12 mouse cellular contexts compared by ENCODE assay signal in genomic region chr17:28279236-28279635, GRCm38 (mm10). TPM values are rescaled to one million over a fixed set of nuclear protein-coding genes. Genes with fewer than 3 reads are reported as not detected.
DNase-seq lines count a peak whose midpoint lies in the region; ATAC-seq and TF ChIP-seq lines count a peak whose summit lies in the region.
"Had no signal": no experiment of that assay in that cellular context is flagged by ENCODE, and none has a peak within 500 bp of the region (broad histone marks: within the 10 kb centered on the region; RNA-seq: fewer than 3 reads in every experiment).

No protein-coding gene starts in this region.

- peaks cover 13% of the 10 kb centered on the region for H3K4me1 ChIP-seq in lung, embryonic 14.5 days (ENCODE audit: insufficient read depth)
- H3K4me1 ChIP-seq in forebrain, embryonic 14.5 days (ENCODE audit: control insufficient read depth, insufficient read depth, low read length), result no peaks in the 10 kb centered on the region

- TF ChIP-seq CTCF in lung, embryonic 14.5 days (IDR thresholded peaks at IDR 0.05; ENCODE audit: low read depth), result no peak

- WGBS in lung, embryonic 14.5 days, result 33% methylated on average over 4 of the region's 4 CpGs
- 65% methylated on average over 4 of the region's 4 CpGs for WGBS in forebrain, embryonic 14.5 days

- no peaks in the 10 kb centered on the region for H3K9me3 ChIP-seq in lung, embryonic 14.5 days (ENCODE audit: low read depth, low read length)
- H3K9me3 ChIP-seq in forebrain, embryonic 14.5 days (replicated peaks; ENCODE audit: control insufficient read depth, low read length), result no peaks in the 10 kb centered on the region

- no peak for ATAC-seq in lung, embryonic 14.5 days (ENCODE audit: insufficient read depth)
- ATAC-seq in forebrain, embryonic 14.5 days, result no peak
- ATAC-seq: intestine, postnatal 0 days had no signal

- no peak overlapping the region for H3K4me3 ChIP-seq in lung, embryonic 14.5 days (ENCODE audit: low read depth, low read length)
- H3K4me3 ChIP-seq in forebrain, embryonic 14.5 days (ENCODE audit: low read depth, low read length), result no peak overlapping the region
- H3K4me3 ChIP-seq: erythroblast, embryonic 14.5 days; left cerebral cortex, adult 2 months had no signal

- no peak overlapping the region for H3K9ac ChIP-seq in lung, embryonic 14.5 days
- H3K9ac ChIP-seq in forebrain, embryonic 14.5 days (ENCODE audit: low read length), result no peak overlapping the region

- no peaks in the 10 kb centered on the region for H3K27me3 ChIP-seq in lung, embryonic 14.5 days (ENCODE audit: insufficient read depth, low read length)
- no peaks in the 10 kb centered on the region for H3K27me3 ChIP-seq in forebrain, embryonic 14.5 days (replicated peaks; ENCODE audit: control insufficient read depth, insufficient read depth, low read length)

- no peaks in the 10 kb centered on the region for H3K36me3 ChIP-seq in lung, embryonic 14.5 days (ENCODE audit: insufficient read depth)
- H3K36me3 ChIP-seq in forebrain, embryonic 14.5 days (ENCODE audit: control insufficient read depth, insufficient read depth, low read length), result no peaks in the 10 kb centered on the region

- DNase-seq in adrenal gland, postnatal 14 days, result peak; percentile 19
- DNase-seq in adrenal gland, postnatal 10 days, result no peak
- DNase-seq in lung, embryonic 14.5 days, result no peak
- no peak for DNase-seq in lung, postnatal 4 days
- DNase-seq in kidney, postnatal 10 days, result peak; percentile 55
- DNase-seq in retina, embryonic 14.5 days (ENCODE audit: low spot score), result peak; percentile 64
- DNase-seq in urinary bladder, adult 18-20 months (ENCODE audit: low spot score in 2 of 2), result no peak
- DNase-seq in forebrain, embryonic 14.5 days (ENCODE audit: low spot score), result no peak
- DNase-seq: cerebellum, adult 8-10 months had no signal

- H3K27ac ChIP-seq in lung, embryonic 14.5 days (ENCODE audit: low read depth), result peak overlapping the region; percentile 30; the same call in 1 of the 2 replicates
- no peak overlapping the region for H3K27ac ChIP-seq in forebrain, embryonic 14.5 days (ENCODE audit: low read depth, low read length)
- H3K27ac ChIP-seq: left cerebral cortex, adult 2 months had no signal

- H3K4me2 ChIP-seq in lung, embryonic 14.5 days, result no peak overlapping the region
- no peak overlapping the region for H3K4me2 ChIP-seq in forebrain, embryonic 14.5 days (ENCODE audit: low read length)

RNA-seq across cellular contexts. Expression of gene Fance, which starts 34.1 kb away (rescaled TPM):
- total RNA-seq in adrenal gland, postnatal 14 days (2021), result 20.5 and 29.6 TPM in 2 replicates
- total RNA-seq in adrenal gland, postnatal 10 days (2021), result 10 to 100 TPM; 24.2 to 36.2 TPM
- polyA plus RNA-seq in lung, embryonic 14.5 days (2014; fragmentation: Nextera tagmentation; extraction: Ambion mirVana), result 28.2 and 35.3 TPM in 2 replicates
- polyA plus RNA-seq in forebrain, embryonic 14.5 days (2014; fragmentation: Nextera tagmentation; extraction: Ambion mirVana), result 21.7 and 24.5 TPM in 2 replicates

RNA-seq across cellular contexts. Expression of gene Ppard, which starts 46.7 kb away (rescaled TPM):
- 36.1 and 39.8 TPM in 2 replicates for total RNA-seq in adrenal gland, postnatal 14 days (2021)
- total RNA-seq in adrenal gland, postnatal 10 days (2021), result 10 to 100 TPM; 29.8 to 30.2 TPM
- polyA plus RNA-seq in lung, embryonic 14.5 days (2014; fragmentation: Nextera tagmentation; extraction: Ambion mirVana), result 1.8 and 2.8 TPM in 2 replicates
- polyA plus RNA-seq in forebrain, embryonic 14.5 days (2014; fragmentation: Nextera tagmentation; extraction: Ambion mirVana), result 1.7 and 1.8 TPM in 2 replicates

RNA-seq across cellular contexts. Expression of gene Rpl10a, which starts 49.0 kb away (rescaled TPM):
- total RNA-seq in adrenal gland, postnatal 14 days (2021), result 814 and 958 TPM in 2 replicates
- 100 to 1,000 TPM; 948 to 951 TPM for total RNA-seq in adrenal gland, postnatal 10 days (2021)
- 799 and 802 TPM in 2 replicates for polyA plus RNA-seq in lung, embryonic 14.5 days (2014; fragmentation: Nextera tagmentation; extraction: Ambion mirVana)
- 360 and 532 TPM in 2 replicates for polyA plus RNA-seq in forebrain, embryonic 14.5 days (2014; fragmentation: Nextera tagmentation; extraction: Ambion mirVana)

Comparison
In these comparisons a context has a peak if more than half of its experiments do, and no peak if none do; other contexts are left out.
1. DNase-seq: peak in adrenal gland, postnatal 14 days (single experiment), kidney, postnatal 10 days (single experiment) and retina, embryonic 14.5 days (single experiment); none in adrenal gland, postnatal 10 days (single experiment), lung, embryonic 14.5 days (single experiment), lung, postnatal 4 days (0 of 2), urinary bladder, adult 18-20 months (0 of 2) and forebrain, embryonic 14.5 days (single experiment).